Mouse (Mus musculus) ES-E14 (cell line): ENCODE data around the gene Hgfac. TPM values are rescaled to one million over a fixed set of nuclear protein-coding genes. Genes with fewer than 3 reads are reported as not detected.

Experiments
- DNase-seq: peaks from one replicate; pipeline ENCODE4 v3.0.0-alpha.2; 2013; ENCODE audit warnings: low read depth, low spot score
- H3K27ac ChIP-seq: 2 replicates; pipeline ENCODE4 v1.5.1; 2012; ENCODE audit warnings: low read depth, mild to moderate bottlenecking, low read length, moderate library complexity, mixed read lengths; ENCODE audit not compliant: poor library complexity, insufficient read depth, severe bottlenecking
- H3K36me3 ChIP-seq: 2 replicates; pipeline ENCODE4 v1.6.1; 2012; ENCODE audit warnings: mild to moderate bottlenecking, low read length, moderate library complexity, mixed read lengths; ENCODE audit not compliant: control insufficient read depth, poor library complexity, insufficient read depth, severe bottlenecking
- H3K4me1 ChIP-seq, 2 experiments: fragments of 150-350 bp in 1 of 2; sonication (generic) in 1 of 2; 2 replicates each; pipeline ENCODE4 v1.6.1; 2012; ENCODE audit warnings: low read length in 2 of 2, mild to moderate bottlenecking in 1 of 2, mixed read lengths in 1 of 2; ENCODE audit not compliant: control insufficient read depth in 2 of 2, insufficient read depth in 2 of 2, poor library complexity in 1 of 2
- H3K4me3 ChIP-seq, 2 experiments: fragments of 150-350 bp in 1 of 2; sonication (generic) in 1 of 2; 2 replicates each; pipeline ENCODE4 v1.5.1; 2012; ENCODE audit warnings: low read length in 2 of 2, low read depth in 1 of 2, mild to moderate bottlenecking in 1 of 2, mixed read lengths in 1 of 2; ENCODE audit not compliant: insufficient read depth in 1 of 2, poor library complexity in 1 of 2, severe bottlenecking in 1 of 2
- H3K9ac ChIP-seq: 2 replicates; pipeline ENCODE4 v1.6.1; 2012; ENCODE audit warnings: low read depth, mild to moderate bottlenecking, low read length, mixed read lengths; ENCODE audit not compliant: poor library complexity, insufficient read depth, severe bottlenecking
- H3K9me3 ChIP-seq: fragments of 150-350 bp; sonication (generic); 2 replicates; pipeline ENCODE4 v1.6.1; 2012; ENCODE audit warnings: low read depth, mild to moderate bottlenecking, low read length; ENCODE audit not compliant: control insufficient read depth, insufficient read depth
- CHD2 ChIP-seq: IDR thresholded peaks from 2 replicates; pipeline ENCODE4 v1.6.1; 2014; ENCODE audit warnings: mild to moderate bottlenecking, low read depth, low read length, inconsistent platforms
- HCFC1 ChIP-seq: IDR thresholded peaks from 2 replicates; pipeline ENCODE4 v1.6.1; 2012; ENCODE audit warnings: low read length, inconsistent platforms, borderline replicate concordance; ENCODE audit not compliant: insufficient read depth
- MAFK ChIP-seq: IDR thresholded peaks from 2 replicates; pipeline ENCODE4 v1.6.1; 2014; ENCODE audit warnings: mild to moderate bottlenecking, low read depth, low read length, inconsistent platforms; ENCODE audit not compliant: insufficient read depth
- ZC3H11A ChIP-seq: IDR thresholded peaks from 2 replicates; pipeline ENCODE4 v1.6.1; 2012; ENCODE audit warnings: low read depth, mild to moderate bottlenecking, inconsistent platforms, low read length, borderline replicate concordance
- ZNF384 ChIP-seq: IDR thresholded peaks from 2 replicates; pipeline ENCODE4 v1.6.1; 2012; ENCODE audit warnings: low read depth, low read length, inconsistent platforms
- in situ Hi-C, 2 experiments: fragments of 600-800 bp; cut with MboI; formaldehyde crosslinking; loops; one replicate each; pipeline ENCODE4 v1.15.1; 2025; ENCODE audit warnings: low sequenced_read_pairs in 2 of 2, inconsistent platforms in 1 of 2; ENCODE audit not compliant: unreplicated experiment in 2 of 2
- total RNA-seq: library from RNA; depleted of rRNA; stranded (reverse); fragments of 300-350 nt; gene quantifications from 2 replicates; pipeline ENCODE4 v1.2.3, GENCODE M21; 2012; rRNA removed

The Hgfac gene
- 0.58 and 1.1 TPM in 2 replicates for total RNA-seq

DNA sequence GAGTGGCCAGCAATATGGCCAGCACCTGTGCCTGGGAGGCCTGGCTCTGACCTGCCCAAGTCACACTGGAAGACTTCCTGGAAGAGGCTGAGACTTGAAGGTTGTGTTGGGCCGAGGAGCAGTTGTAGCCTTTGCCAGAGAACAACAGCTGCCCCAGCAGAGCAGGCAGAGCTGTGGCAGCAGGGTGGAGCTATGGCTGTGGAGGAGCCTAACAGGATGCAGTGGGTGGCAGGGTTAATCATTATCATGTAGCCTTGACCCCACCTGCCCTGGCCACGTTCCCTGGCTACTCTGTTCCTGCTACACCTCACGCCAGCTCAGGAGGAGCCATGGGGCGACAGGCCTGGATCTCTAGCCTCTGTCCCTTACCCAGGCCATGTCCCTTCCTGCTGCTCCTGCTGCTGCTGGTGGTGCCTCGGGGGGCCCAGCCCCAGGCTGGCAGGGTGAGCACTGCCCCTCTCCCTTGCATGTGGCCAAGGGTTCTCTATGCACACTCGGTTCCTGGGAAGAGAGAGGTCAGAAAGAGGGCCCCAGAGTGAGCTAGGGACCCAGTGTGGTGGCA is at the start of gene Hgfac:
TSS of gene Hgfac (plus strand) at position 242 of the 562 bp plus-strand sequence.
- H3K4me3 ChIP-seq = no peak within 1 kb of the TSS
- TF ChIP-seq MAFK = no peak
- no peak for TF ChIP-seq CHD2
- TF ChIP-seq ZNF384 = no peak
- no peak within 1 kb of the TSS for H3K9ac ChIP-seq
- no peaks in the 10 kb centered on the region for H3K36me3 ChIP-seq
- no peak for DNase-seq
- no peak within 1 kb of the TSS for H3K27ac ChIP-seq
- in situ Hi-C loops = loop anchor here (5.0 to 10.0 kb wide), 2 partner anchors 127 to 129 kb away; no protein-coding TSS in a partner anchor
- no peaks in the 10 kb centered on the region for H3K4me1 ChIP-seq
- no peaks in the 10 kb centered on the region for H3K9me3 ChIP-seq

GRCm38 (mm10) chr5:34998754-34999153 is 42.6 kb upstream of the Hgfac start:
- TF ChIP-seq ZC3H11A (no peak), HCFC1 (no peak), ZNF384 (no peak), MAFK (no peak), CHD2 (no peak)
- no peaks in the 10 kb centered on the region for H3K9me3 ChIP-seq
- peaks cover 0 to 18% of the 10 kb centered on the region in 2 experiments; a peak in 2 of 4 replicates for H3K4me1 ChIP-seq
- peak; percentile 60 for DNase-seq
- in situ Hi-C loops = no loop called here
- H3K27ac ChIP-seq = no peak overlapping the region
- no peaks in the 10 kb centered on the region for H3K36me3 ChIP-seq
- H3K9ac ChIP-seq = no peak overlapping the region
- no peak overlapping the region for H3K4me3 ChIP-seq

- DNase-seq = no peak
- Histone ChIP-seq H3K9ac (no peak overlapping the region), H3K9me3 (no peaks in the 10 kb centered on the region), H3K4me1 (peaks cover 0 to 18% of the 10 kb centered on the region in 2 experiments; a peak in 2 of 4 replicates), H3K4me3 (no peak overlapping the region), H3K36me3 (no peaks in the 10 kb centered on the region), H3K27ac (no peak overlapping the region)
- no peak for TF ChIP-seq ZC3H11A
- TF ChIP-seq CHD2 = no peak
- TF ChIP-seq ZNF384 = no peak
- in situ Hi-C loops = no loop called here
Observed at GRCm38 (mm10) chr5:34999281-34999680, 42.0 kb upstream of the Hgfac start.

- H3K36me3 ChIP-seq = no peaks in the 10 kb centered on the region
- H3K4me3 ChIP-seq = no peak overlapping the region
- no peak for TF ChIP-seq CHD2
- TF ChIP-seq HCFC1 = no peak
- TF ChIP-seq MAFK = no peak
- no peak for TF ChIP-seq ZNF384
- no peak for TF ChIP-seq ZC3H11A
- no peak overlapping the region for H3K27ac ChIP-seq
- no peak overlapping the region for H3K9ac ChIP-seq
- no peak for DNase-seq
- in situ Hi-C loops = no loop called here
- H3K4me1 ChIP-seq = peaks cover 0 to 18% of the 10 kb centered on the region in 2 experiments; a peak in 2 of 4 replicates
- H3K9me3 ChIP-seq = no peaks in the 10 kb centered on the region
Observed at GRCm38 (mm10) chr5:35000323-35000722, 41.0 kb upstream of the Hgfac start.

GRCm38 (mm10) chr5:35001144-35001543 is 40.2 kb upstream of the Hgfac start:
- no peak for TF ChIP-seq ZNF384
- TF ChIP-seq MAFK = no peak
- no peak for TF ChIP-seq ZC3H11A
- no peak for TF ChIP-seq CHD2
- TF ChIP-seq HCFC1 = no peak
- Histone ChIP-seq H3K9me3 (no peaks in the 10 kb centered on the region), H3K36me3 (no peaks in the 10 kb centered on the region), H3K4me3 (no peak overlapping the region), H3K27ac (no peak overlapping the region), H3K4me1 (peaks cover 0 to 18% of the 10 kb centered on the region in 2 experiments; a peak in 2 of 4 replicates), H3K9ac (no peak overlapping the region)
- no peak for DNase-seq
- in situ Hi-C loops = no loop called here
